In the genomic region with DNA sequence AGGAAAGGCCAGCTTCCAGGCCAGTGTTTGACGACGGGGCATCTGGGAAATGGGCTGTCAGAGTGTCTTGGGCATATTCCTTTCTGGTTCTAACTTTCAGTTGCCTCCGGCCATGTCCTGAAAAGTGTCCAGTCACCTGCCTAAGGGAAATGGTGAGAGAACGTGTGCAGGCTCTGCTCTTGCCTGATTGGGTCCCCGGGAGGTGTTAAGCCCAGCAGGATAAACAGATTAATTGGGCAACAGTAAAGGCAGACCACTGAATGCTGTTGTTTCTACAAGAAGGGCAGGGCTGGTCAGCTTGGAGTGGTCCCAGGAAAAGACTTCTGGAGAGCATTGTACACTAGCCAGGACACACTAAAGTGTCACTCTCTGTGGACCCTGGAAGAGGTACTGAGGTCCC, we compare ENCODE assay signal across 13 mouse cellular contexts. TPM values are rescaled to one million over a fixed set of nuclear protein-coding genes. Genes with fewer than 3 reads are reported as not detected.
DNase-seq lines count a peak whose midpoint lies in the region; ATAC-seq and TF ChIP-seq lines count a peak whose summit lies in the region.
"Had no signal": no experiment of that assay in that cellular context is flagged by ENCODE, and none has a peak within 500 bp of the region (broad histone marks: within the 10 kb centered on the region; RNA-seq: fewer than 3 reads in every experiment).

No protein-coding gene starts in this region.

- H3K27ac ChIP-seq in heart, embryonic 13.5 days (replicated peaks): peak overlapping the region; percentile 56
- peak overlapping the region; percentile 51; the same call in 1 of the 2 replicates for H3K27ac ChIP-seq in layer of hippocampus, adult 2 months
- H3K27ac ChIP-seq in embryonic facial prominence, embryonic 12.5 days: peak overlapping the region; percentile 19; the same call in 1 of the 2 replicates
- no peak overlapping the region for H3K27ac ChIP-seq in cerebellum, adult 2 months (ENCODE audit: insufficient read depth, low read length)

- no peaks in the 10 kb centered on the region for H3K36me3 ChIP-seq in heart, embryonic 13.5 days
- no peaks in the 10 kb centered on the region for H3K36me3 ChIP-seq in embryonic facial prominence, embryonic 12.5 days
- H3K36me3 ChIP-seq: neural tube, embryonic 15.5 days had no signal

- peaks cover 57% of the 10 kb centered on the region for H3K4me1 ChIP-seq in heart, embryonic 13.5 days
- peaks cover 23% of the 10 kb centered on the region for H3K4me1 ChIP-seq in embryonic facial prominence, embryonic 12.5 days
- peaks cover 3% of the 10 kb centered on the region for H3K4me1 ChIP-seq in cerebellum, adult 2 months (ENCODE audit: control insufficient read depth, insufficient read depth, low read length)

- H3K9me3 ChIP-seq in heart, embryonic 13.5 days: no peaks in the 10 kb centered on the region
- H3K9me3 ChIP-seq in embryonic facial prominence, embryonic 12.5 days: no peaks in the 10 kb centered on the region
- H3K9me3 ChIP-seq: neural tube, embryonic 15.5 days had no signal

- no peak overlapping the region for H3K4me3 ChIP-seq in heart, embryonic 13.5 days
- H3K4me3 ChIP-seq in layer of hippocampus, adult 2 months: no peak overlapping the region
- H3K4me3 ChIP-seq in embryonic facial prominence, embryonic 12.5 days: no peak overlapping the region
- H3K4me3 ChIP-seq in cerebellum, adult 2 months (replicated peaks; ENCODE audit: insufficient read depth, low read depth, low read length): no peak overlapping the region
- H3K4me3 ChIP-seq: erythroblast, embryonic 14.5 days; neural tube, embryonic 15.5 days had no signal

- intact Hi-C loops in heart, postnatal 36 days (cut with DNase I): no loop called here

- no peak for DNase-seq in heart, postnatal 36 days
- DNase-seq in layer of hippocampus, adult 2 months (ENCODE audit: low spot score in 2 of 2): no peak
- no peak for DNase-seq in layer of hippocampus, adult 11-12 months (ENCODE audit: low spot score)
- peak; percentile 32 for DNase-seq in lung, postnatal 14 days
- DNase-seq in cerebellum, adult 2 months: no peak
- DNase-seq in adipocyte (ENCODE audit: low spot score): no peak
- DNase-seq: thymus, postnatal 36 days had no signal

- WGBS in heart, embryonic 13.5 days: 63% methylated on average over 5 of the region's 5 CpGs
- 69% methylated on average over 5 of the region's 5 CpGs for WGBS in embryonic facial prominence, embryonic 12.5 days
- WGBS in cerebellum, adult 2 months: 75% methylated on average over 5 of the region's 5 CpGs

- H3K9ac ChIP-seq in heart, embryonic 13.5 days: 0 out of 2 replicates have a peak overlapping the region, but pooled peaks have one; percentile 21
- no peak overlapping the region for H3K9ac ChIP-seq in embryonic facial prominence, embryonic 12.5 days
- H3K9ac ChIP-seq: neural tube, embryonic 15.5 days had no signal

- H3K27me3 ChIP-seq in heart, embryonic 13.5 days (replicated peaks): no peaks in the 10 kb centered on the region
- no peaks in the 10 kb centered on the region for H3K27me3 ChIP-seq in embryonic facial prominence, embryonic 12.5 days
- no peaks in the 10 kb centered on the region for H3K27me3 ChIP-seq in cerebellum, adult 2 months (ENCODE audit: control insufficient read depth, insufficient read depth, low read length)
- H3K27me3 ChIP-seq: neural tube, embryonic 15.5 days had no signal

- no peak for TF ChIP-seq CTCF in layer of hippocampus, adult 2 months (conservative IDR thresholded peaks at IDR 0.05)
- TF ChIP-seq CTCF in cerebellum, adult 2 months (IDR thresholded peaks at IDR 0.05; ENCODE audit: borderline replicate concordance, insufficient read depth, low read depth, low read length): no peak

- TF ChIP-seq POLR2A in cerebellum, adult 2 months (IDR thresholded peaks at IDR 0.05; ENCODE audit: borderline replicate concordance, insufficient read depth, low read length): no peak

- no peak overlapping the region for H3K4me2 ChIP-seq in heart, embryonic 13.5 days
- no peak overlapping the region for H3K4me2 ChIP-seq in embryonic facial prominence, embryonic 12.5 days (replicated peaks)
- H3K4me2 ChIP-seq: neural tube, embryonic 15.5 days had no signal

- ATAC-seq in heart, embryonic 13.5 days (ENCODE audit: extremely low read depth, insufficient number of reproducible peaks, low FRiP score, low TSS enrichment): no peak
- ATAC-seq in embryonic facial prominence, embryonic 12.5 days (ENCODE audit: insufficient number of reproducible peaks, insufficient read depth, low FRiP score, low TSS enrichment): no peak

RNA-seq across cellular contexts. Expression of a gene that starts 9.5 kb away (rescaled TPM):
- 11.2 and 11.6 TPM in 2 replicates for polyA plus RNA-seq in heart, embryonic 13.5 days (2015; fragmentation: Nextera tagmentation; extraction: Ambion mirVana)
- total RNA-seq in heart, postnatal 36 days (2021): 10 to 100 TPM; 20.3 to 21.4 TPM
- total RNA-seq in layer of hippocampus, adult 2 months (2021): 10 to 100 TPM; 12.8 to 18.1 TPM
- 4.4 and 6.9 TPM in 2 replicates for polyA plus RNA-seq in embryonic facial prominence, embryonic 12.5 days (2016; fragmentation: Nextera tagmentation; extraction: Ambion mirVana)
- polyA plus RNA-seq in cerebellum, adult 2 months (2012; rRNA removed): 3.8 and 4.1 TPM in 2 replicates
- total RNA-seq: megakaryocyte, adult 5-6 weeks had no signal
- polyA plus RNA-seq: erythroblast, embryonic 14.5 days had no signal

RNA-seq across cellular contexts. Expression of a gene that starts 16.7 kb away (rescaled TPM):
- polyA plus RNA-seq in heart, embryonic 13.5 days (2015; fragmentation: Nextera tagmentation; extraction: Ambion mirVana): 0.41 and 1.2 TPM in 2 replicates
- not detected for total RNA-seq in heart, postnatal 36 days (2021)
- total RNA-seq in layer of hippocampus, adult 2 months (2021): under 1 TPM; 0.51 to 0.71 TPM
- polyA plus RNA-seq in embryonic facial prominence, embryonic 12.5 days (2016; fragmentation: Nextera tagmentation; extraction: Ambion mirVana): 8.7 and 12.1 TPM in 2 replicates
- 0.22 and 0.43 TPM in 2 replicates for polyA plus RNA-seq in cerebellum, adult 2 months (2012; rRNA removed)
- total RNA-seq: heart, adult 18-20 months; megakaryocyte, adult 5-6 weeks had no signal
- polyA plus RNA-seq: erythroblast, embryonic 14.5 days had no signal

RNA-seq across cellular contexts. Expression of a gene that starts 53.6 kb away (rescaled TPM):
- 0.24 and 0.53 TPM in 2 replicates for polyA plus RNA-seq in heart, embryonic 13.5 days (2015; fragmentation: Nextera tagmentation; extraction: Ambion mirVana)
- total RNA-seq in heart, postnatal 36 days (2021): under 1 TPM; 0.19 to 0.43 TPM
- 100 to 1,000 TPM; 132 to 144 TPM for total RNA-seq in layer of hippocampus, adult 2 months (2021)
- polyA plus RNA-seq in embryonic facial prominence, embryonic 12.5 days (2016; fragmentation: Nextera tagmentation; extraction: Ambion mirVana): 0.24 and 0.29 TPM in 2 replicates
- 19.7 and 24.3 TPM in 2 replicates for polyA plus RNA-seq in cerebellum, adult 2 months (2012; rRNA removed)
- total RNA-seq: megakaryocyte, adult 5-6 weeks had no signal
- polyA plus RNA-seq: erythroblast, embryonic 14.5 days had no signal

Comparison
In these comparisons a context has a peak if more than half of its experiments do, and no peak if none do; other contexts are left out.
1. RNA of a gene that starts 53.6 kb away (polyA plus RNA-seq): 19.7 to 24.3 TPM in cerebellum, adult 2 months; 0.24 to 0.29 TPM in embryonic facial prominence, embryonic 12.5 days and 0.24 to 0.53 TPM in heart, embryonic 13.5 days; every median in the first group is over 10 times any median in the second.